Mouse (Mus musculus): Measurements from ENCODE around the gene Abhd14a.

- TF ChIP-seq ZNF384 (IDR thresholded peaks at IDR 0.05; ENCODE audit: low read depth, low read length): no peak
- TF ChIP-seq GATA1 (IDR thresholded peaks at IDR 0.05; ENCODE audit: low read depth, low read length): no peak
These were observed 29.5 kb upstream of the Abhd14a start, which contains the start of gene Parp3 for GRCm38 (mm10) chr9:106476924-106477484.

All from MEL (cell line).